Mouse (Mus musculus): Measurements from ENCODE around the gene Dock11. TPM values are rescaled to one million over a fixed set of nuclear protein-coding genes. Genes with fewer than 3 reads are reported as not detected.

The Dock11 gene
- polyA plus RNA-seq, 1 experiment from 2014 or later, result 2.6 TPM

DNA sequence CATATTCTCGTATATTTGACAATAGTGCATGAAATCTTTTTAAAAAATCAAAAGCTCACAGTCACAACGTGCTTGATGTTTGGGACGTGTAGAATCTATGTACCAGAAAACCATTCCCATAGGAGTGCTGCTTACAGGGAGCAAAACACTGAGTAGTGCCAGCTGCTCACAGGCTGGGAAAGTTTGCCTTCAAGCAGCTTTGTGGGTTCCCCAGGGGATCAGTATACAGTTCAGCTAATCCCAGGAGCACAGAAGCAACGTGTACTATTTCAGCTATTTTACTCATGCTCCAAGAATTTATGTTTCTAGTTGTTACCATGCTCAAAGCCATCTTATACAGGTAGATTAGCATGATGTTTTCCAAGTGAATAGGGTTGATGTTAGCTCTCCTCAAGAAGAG is 157.1 kb downstream of the Dock11 start:
- no peak overlapping the region for H3K4me3 ChIP-seq (ENCODE audit: low read depth, low read length)
- no peak overlapping the region for H3K27ac ChIP-seq (ENCODE audit: low read length)
- no peaks in the 10 kb centered on the region for H3K27me3 ChIP-seq (ENCODE audit: control insufficient read depth, insufficient read depth, low read depth, low read length)
- H3K4me2 ChIP-seq (ENCODE audit: low read depth, low read length), result no peak overlapping the region
- H3K36me3 ChIP-seq (ENCODE audit: control insufficient read depth, insufficient read depth), result no peaks in the 10 kb centered on the region
- no peak for ATAC-seq (ENCODE audit: low read depth)
- 53% methylated on average over 4 of the region's 4 CpGs for WGBS (ENCODE audit: insufficient replicate concordance)
- H3K4me1 ChIP-seq (ENCODE audit: control insufficient read depth, low read depth, low read length), result no peaks in the 10 kb centered on the region
- no peaks in the 10 kb centered on the region for H3K9me3 ChIP-seq (replicated peaks; ENCODE audit: control insufficient read depth, low read length)
- H3K9ac ChIP-seq (ENCODE audit: low read depth, low read length), result no peak overlapping the region

DNA sequence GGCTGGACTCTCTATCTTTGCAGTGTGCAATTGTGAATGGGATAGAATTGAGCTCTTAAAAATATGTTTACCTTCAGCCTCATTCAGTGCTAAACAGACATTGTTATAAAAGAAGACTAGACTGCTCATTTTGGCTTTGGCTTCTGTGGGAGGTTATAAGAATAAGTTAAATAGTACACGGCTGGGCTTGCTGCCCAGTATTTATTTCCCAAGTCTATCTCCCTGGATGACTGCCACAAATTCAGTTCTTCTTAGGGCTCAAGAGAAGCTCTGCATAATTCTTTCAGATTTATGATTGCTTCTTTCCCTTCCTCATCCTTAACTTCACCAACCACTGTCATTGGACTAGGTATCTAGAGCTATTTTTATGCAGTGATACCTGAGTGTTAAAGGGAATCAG is 158.8 kb downstream of the Dock11 start:
- Histone ChIP-seq H3K9ac (ENCODE audit: low read depth, low read length) (no peak overlapping the region), H3K4me3 (ENCODE audit: low read depth, low read length) (no peak overlapping the region), H3K27ac (ENCODE audit: low read length) (no peak overlapping the region), H3K36me3 (ENCODE audit: control insufficient read depth, insufficient read depth) (no peaks in the 10 kb centered on the region), H3K27me3 (ENCODE audit: control insufficient read depth, insufficient read depth, low read depth, low read length) (no peaks in the 10 kb centered on the region), H3K9me3 (replicated peaks; ENCODE audit: control insufficient read depth, low read length) (no peaks in the 10 kb centered on the region), H3K4me1 (ENCODE audit: control insufficient read depth, low read depth, low read length) (no peaks in the 10 kb centered on the region), H3K4me2 (ENCODE audit: low read depth, low read length) (no peak overlapping the region)
- ATAC-seq (ENCODE audit: low read depth), result no peak
- WGBS (ENCODE audit: insufficient replicate concordance), result 70% methylated on average over 1 of the region's 1 CpGs

DNA sequence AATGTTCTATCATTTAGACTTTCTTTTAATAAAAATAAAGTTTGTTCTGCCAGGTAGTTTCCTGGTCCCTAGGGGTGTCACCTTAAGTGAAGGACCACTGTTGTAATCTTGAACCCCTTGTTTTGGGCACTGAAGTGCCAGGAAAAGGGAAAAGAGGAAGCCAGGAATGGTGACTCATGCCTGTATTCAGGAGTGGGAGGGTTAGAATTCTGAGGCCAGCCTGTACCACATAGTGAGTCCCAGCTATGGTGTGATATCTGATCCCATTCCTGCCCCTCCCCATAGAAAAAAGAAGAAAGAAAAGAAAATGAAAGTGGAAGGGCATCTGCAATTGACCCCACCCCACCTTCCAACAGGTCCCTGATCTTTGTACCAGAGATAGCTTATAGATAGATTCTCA is 161.7 kb downstream of the Dock11 start:
- no peaks in the 10 kb centered on the region for H3K9me3 ChIP-seq (replicated peaks; ENCODE audit: control insufficient read depth, low read length)
- ATAC-seq (ENCODE audit: low read depth), result no peak
- no peaks in the 10 kb centered on the region for H3K36me3 ChIP-seq (ENCODE audit: control insufficient read depth, insufficient read depth)
- no peak overlapping the region for H3K27ac ChIP-seq (ENCODE audit: low read length)
- H3K4me2 ChIP-seq (ENCODE audit: low read depth, low read length), result no peak overlapping the region
- H3K4me1 ChIP-seq (ENCODE audit: control insufficient read depth, low read depth, low read length), result no peaks in the 10 kb centered on the region
- H3K27me3 ChIP-seq (ENCODE audit: control insufficient read depth, insufficient read depth, low read depth, low read length), result no peaks in the 10 kb centered on the region
- H3K9ac ChIP-seq (ENCODE audit: low read depth, low read length), result no peak overlapping the region
- H3K4me3 ChIP-seq (ENCODE audit: low read depth, low read length), result no peak overlapping the region

DNA sequence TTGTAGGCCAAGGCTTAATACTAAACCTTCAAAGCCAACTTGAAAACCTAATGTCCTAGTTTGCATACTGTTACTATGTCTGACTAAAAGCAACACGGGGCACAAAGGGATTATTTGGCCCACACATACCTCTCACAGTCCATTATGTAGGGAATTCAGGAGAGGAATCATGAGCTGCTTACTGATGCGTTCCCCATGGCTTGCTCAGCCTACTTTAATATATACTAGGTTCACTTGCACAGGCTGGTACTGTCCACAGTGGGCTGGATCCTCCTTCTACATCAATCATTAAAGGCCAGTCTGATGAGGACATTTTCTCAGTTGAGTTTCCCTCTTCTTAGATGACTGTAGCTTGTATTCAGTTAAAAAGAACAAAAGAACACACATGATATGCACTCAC is 185.4 kb downstream of the Dock11 start:
- ATAC-seq (ENCODE audit: low read depth), result no peak
- Histone ChIP-seq H3K4me2 (ENCODE audit: low read depth, low read length) (no peak overlapping the region), H3K36me3 (ENCODE audit: control insufficient read depth, insufficient read depth) (no peaks in the 10 kb centered on the region), H3K4me3 (ENCODE audit: low read depth, low read length) (no peak overlapping the region), H3K27me3 (ENCODE audit: control insufficient read depth, insufficient read depth, low read depth, low read length) (no peaks in the 10 kb centered on the region), H3K4me1 (ENCODE audit: control insufficient read depth, low read depth, low read length) (no peaks in the 10 kb centered on the region), H3K9me3 (replicated peaks; ENCODE audit: control insufficient read depth, low read length) (no peaks in the 10 kb centered on the region), H3K9ac (ENCODE audit: low read depth, low read length) (no peak overlapping the region), H3K27ac (ENCODE audit: low read length) (no peak overlapping the region)
- 56% methylated on average over 2 of the region's 2 CpGs for WGBS (ENCODE audit: insufficient replicate concordance)

DNA sequence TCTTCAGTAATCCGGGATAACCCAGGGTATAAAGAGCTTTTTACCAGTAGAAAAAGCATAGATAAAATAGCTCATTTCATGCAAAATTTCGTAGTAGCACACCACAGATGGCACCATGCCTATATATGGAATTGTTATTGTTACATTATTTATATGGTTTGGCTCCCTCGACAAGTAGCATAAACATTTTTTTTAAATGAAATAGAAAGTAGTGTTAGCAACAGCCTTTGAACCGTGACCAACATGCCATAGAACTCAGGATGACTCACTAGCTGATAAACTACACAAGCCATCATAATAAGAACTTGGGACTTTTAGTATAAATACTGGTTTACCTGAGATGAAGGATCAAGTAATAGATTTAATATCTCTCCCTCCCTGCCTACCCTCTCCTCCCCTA is 188.5 kb downstream of the Dock11 start:
- no peaks in the 10 kb centered on the region for H3K9me3 ChIP-seq (replicated peaks; ENCODE audit: control insufficient read depth, low read length)
- no peak overlapping the region for H3K27ac ChIP-seq (ENCODE audit: low read length)
- H3K9ac ChIP-seq (ENCODE audit: low read depth, low read length), result no peak overlapping the region
- ATAC-seq (ENCODE audit: low read depth), result no peak
- no peaks in the 10 kb centered on the region for H3K4me1 ChIP-seq (ENCODE audit: control insufficient read depth, low read depth, low read length)
- H3K4me3 ChIP-seq (ENCODE audit: low read depth, low read length), result no peak overlapping the region
- H3K36me3 ChIP-seq (ENCODE audit: control insufficient read depth, insufficient read depth), result no peaks in the 10 kb centered on the region
- H3K4me2 ChIP-seq (ENCODE audit: low read depth, low read length), result no peak overlapping the region
- 45% methylated on average over 4 of the region's 4 CpGs for WGBS (ENCODE audit: insufficient replicate concordance)
- H3K27me3 ChIP-seq (ENCODE audit: control insufficient read depth, insufficient read depth, low read depth, low read length), result no peaks in the 10 kb centered on the region

DNA sequence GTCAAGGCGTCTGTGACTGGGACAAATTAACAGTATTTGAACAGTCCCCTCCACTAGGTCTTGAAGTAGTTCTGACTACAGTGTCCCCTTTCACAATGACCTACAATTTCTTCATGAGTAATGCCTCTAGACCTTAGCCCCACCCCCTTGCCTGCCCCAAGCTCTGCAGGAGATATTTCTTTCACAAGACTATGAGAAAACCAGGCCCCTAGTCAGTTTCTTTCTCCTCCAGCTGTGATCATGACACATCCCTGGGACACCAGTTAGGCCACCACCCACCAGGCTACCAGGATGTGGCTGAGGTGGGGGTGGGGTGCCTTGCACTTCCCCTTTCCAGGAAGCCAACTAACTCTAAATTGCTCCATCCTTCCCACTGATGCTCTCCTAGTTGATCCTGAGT is 194.3 kb downstream of the Dock11 start:
- ATAC-seq (ENCODE audit: low read depth), result peak; percentile 45; the same call in 1 of the 2 replicates
- Histone ChIP-seq H3K27me3 (ENCODE audit: control insufficient read depth, insufficient read depth, low read depth, low read length) (no peaks in the 10 kb centered on the region), H3K4me2 (ENCODE audit: low read depth, low read length) (no peak overlapping the region), H3K9me3 (replicated peaks; ENCODE audit: control insufficient read depth, low read length) (no peaks in the 10 kb centered on the region), H3K36me3 (ENCODE audit: control insufficient read depth, insufficient read depth) (no peaks in the 10 kb centered on the region), H3K4me1 (ENCODE audit: control insufficient read depth, low read depth, low read length) (no peaks in the 10 kb centered on the region), H3K9ac (ENCODE audit: low read depth, low read length) (no peak overlapping the region), H3K4me3 (ENCODE audit: low read depth, low read length) (no peak overlapping the region), H3K27ac (ENCODE audit: low read length) (no peak overlapping the region)
- 38% methylated on average over 1 of the region's 1 CpGs for whole genome bisulfite sequencing (ENCODE audit: insufficient replicate concordance)

DNA sequence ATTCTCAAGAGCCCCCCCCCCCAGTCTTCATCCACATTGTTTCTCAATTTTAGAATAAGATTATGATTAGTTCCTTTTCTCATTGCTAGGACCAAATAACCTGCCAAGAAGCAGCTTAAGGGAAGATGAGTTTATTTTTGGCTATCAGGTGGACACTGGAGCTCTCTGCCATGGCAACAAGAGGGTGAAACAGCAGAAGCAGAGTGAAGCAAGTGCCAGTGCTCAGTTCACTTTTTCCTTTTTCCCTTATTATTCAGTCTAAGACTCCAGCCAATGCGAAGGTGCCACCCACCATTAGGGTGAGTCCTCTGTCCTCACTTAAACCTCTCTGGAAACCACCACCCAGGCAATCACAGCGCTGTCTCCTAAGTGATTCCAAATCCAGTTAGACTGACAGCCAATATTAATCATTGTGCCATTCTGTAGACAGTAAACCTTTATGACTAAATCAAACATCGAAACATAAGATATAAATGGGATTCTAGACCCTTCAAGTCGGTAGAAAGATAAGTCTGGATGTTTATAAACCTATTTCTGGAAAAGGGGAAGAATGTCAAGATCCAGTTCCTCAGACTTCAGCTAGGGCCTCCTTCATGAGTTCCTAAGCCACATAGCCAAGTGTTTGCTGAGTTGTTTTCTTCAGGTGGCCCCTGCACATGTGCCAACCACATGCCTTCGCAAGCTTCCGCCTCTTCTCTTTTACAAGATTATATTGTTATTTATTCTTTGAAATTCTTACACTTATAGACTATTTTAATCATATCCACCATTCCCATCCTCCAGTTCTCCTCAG is 200.0 kb downstream of the Dock11 start:
- no peak for ATAC-seq (ENCODE audit: low read depth)
- WGBS (ENCODE audit: insufficient replicate concordance), result 58% methylated on average over 6 of the region's 6 CpGs
- no peak overlapping the region for H3K27ac ChIP-seq (ENCODE audit: low read length)
- H3K4me1 ChIP-seq (ENCODE audit: control insufficient read depth, low read depth, low read length), result no peaks in the 10 kb centered on the region
- no peaks in the 10 kb centered on the region for H3K27me3 ChIP-seq (ENCODE audit: control insufficient read depth, insufficient read depth, low read depth, low read length)
- H3K9me3 ChIP-seq (replicated peaks; ENCODE audit: control insufficient read depth, low read length), result no peaks in the 10 kb centered on the region
- H3K4me3 ChIP-seq (ENCODE audit: low read depth, low read length), result no peak overlapping the region
- no peak overlapping the region for H3K9ac ChIP-seq (ENCODE audit: low read depth, low read length)
- H3K36me3 ChIP-seq (ENCODE audit: control insufficient read depth, insufficient read depth), result no peaks in the 10 kb centered on the region
- no peak overlapping the region for H3K4me2 ChIP-seq (ENCODE audit: low read depth, low read length)

DNA sequence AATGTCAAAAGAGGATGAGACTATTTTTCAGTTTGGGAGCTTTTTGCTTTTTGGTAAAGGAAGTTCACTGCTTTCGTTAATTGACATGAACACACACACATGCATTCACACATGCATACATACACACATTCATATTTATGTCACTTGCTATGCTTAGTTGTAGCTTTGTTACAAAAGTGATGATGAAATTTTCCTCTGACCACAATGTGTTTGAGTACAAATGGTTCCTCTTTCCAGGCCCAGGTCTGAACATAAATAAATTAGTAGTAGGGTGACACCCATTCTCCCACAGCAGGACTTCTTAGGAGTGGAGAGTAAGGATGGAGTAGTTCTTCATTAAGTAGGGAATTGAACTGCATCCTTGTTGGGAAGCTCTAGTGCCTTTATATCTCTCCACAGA is 212.3 kb downstream of the Dock11 start:
- no peak for ATAC-seq (ENCODE audit: low read depth)
- H3K36me3 ChIP-seq (ENCODE audit: control insufficient read depth, insufficient read depth), result no peaks in the 10 kb centered on the region
- H3K4me2 ChIP-seq (ENCODE audit: low read depth, low read length), result no peak overlapping the region
- no peak overlapping the region for H3K4me3 ChIP-seq (ENCODE audit: low read depth, low read length)
- WGBS (ENCODE audit: insufficient replicate concordance), result 59% methylated on average over 1 of the region's 1 CpGs
- H3K4me1 ChIP-seq (ENCODE audit: control insufficient read depth, low read depth, low read length), result no peaks in the 10 kb centered on the region
- no peak overlapping the region for H3K9ac ChIP-seq (ENCODE audit: low read depth, low read length)
- H3K9me3 ChIP-seq (replicated peaks; ENCODE audit: control insufficient read depth, low read length), result no peaks in the 10 kb centered on the region
- H3K27ac ChIP-seq (ENCODE audit: low read length), result peak overlapping the region; percentile 53
- H3K27me3 ChIP-seq (ENCODE audit: control insufficient read depth, insufficient read depth, low read depth, low read length), result no peaks in the 10 kb centered on the region

DNA sequence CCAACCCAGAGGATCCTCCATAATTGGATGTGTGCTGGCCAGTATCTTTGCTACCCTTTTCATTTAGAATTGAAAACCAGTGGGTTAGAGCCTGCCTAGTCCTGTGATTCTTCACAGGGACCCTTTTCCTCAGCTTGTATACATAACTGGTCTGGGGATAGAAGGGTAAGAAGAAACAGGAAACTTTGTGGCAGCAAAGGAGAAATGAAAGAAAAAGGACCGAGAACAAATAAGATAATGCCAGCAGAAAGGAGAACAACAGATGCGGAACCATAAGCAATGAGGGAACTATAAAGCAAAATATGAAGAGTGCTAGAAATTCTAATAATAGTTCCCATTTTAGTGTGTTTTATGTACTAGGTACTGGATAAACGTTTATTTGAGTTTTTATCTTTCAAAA is 212.7 kb downstream of the Dock11 start:
- no peak for ATAC-seq (ENCODE audit: low read depth)
- H3K4me2 ChIP-seq (ENCODE audit: low read depth, low read length), result no peak overlapping the region
- H3K9me3 ChIP-seq (replicated peaks; ENCODE audit: control insufficient read depth, low read length), result no peaks in the 10 kb centered on the region
- H3K4me3 ChIP-seq (ENCODE audit: low read depth, low read length), result no peak overlapping the region
- H3K4me1 ChIP-seq (ENCODE audit: control insufficient read depth, low read depth, low read length), result no peaks in the 10 kb centered on the region
- WGBS (ENCODE audit: insufficient replicate concordance), result 36% methylated on average over 3 of the region's 3 CpGs
- H3K27me3 ChIP-seq (ENCODE audit: control insufficient read depth, insufficient read depth, low read depth, low read length), result no peaks in the 10 kb centered on the region
- H3K27ac ChIP-seq (ENCODE audit: low read length), result peak overlapping the region; percentile 53
- no peak overlapping the region for H3K9ac ChIP-seq (ENCODE audit: low read depth, low read length)
- H3K36me3 ChIP-seq (ENCODE audit: control insufficient read depth, insufficient read depth), result no peaks in the 10 kb centered on the region

Measured in liver, embryonic 16.5 days (tissue).